Mouse (Mus musculus) forebrain, postnatal 0 days (tissue): ENCODE results near the gene Far1. TPM values are rescaled to one million over a fixed set of nuclear protein-coding genes. Genes with fewer than 3 reads are reported as not detected.

ENCODE experiments used
- ATAC-seq: fragments of 200-750 bp; cut with Nextera tagmentation; 2 replicates; pipeline ENCODE4 v1.8.0; 2017; ENCODE audit warnings: mild to moderate bottlenecking, moderate library complexity
- DNase-seq: peaks from one replicate; pipeline ENCODE4 v3.0.0-alpha.2; 2015
- H3K27ac ChIP-seq: fragments of 300-500 bp; sonication (generic); 2 replicates; pipeline ENCODE4 v1.5.1; 2014; ENCODE audit warnings: low read depth, mild to moderate bottlenecking, antibody characterized with exemption, low read length, moderate library complexity, mixed read lengths
- H3K27me3 ChIP-seq: fragments of 300-500 bp; sonication (generic); 2 replicates; pipeline ENCODE4 v1.6.1; 2014; ENCODE audit warnings: mild to moderate bottlenecking, low read length, mixed read lengths; ENCODE audit not compliant: insufficient read depth
- H3K36me3 ChIP-seq: fragments of 300-500 bp; sonication (generic); 2 replicates; pipeline ENCODE4 v1.6.1; 2014; ENCODE audit warnings: mild to moderate bottlenecking, moderate library complexity; ENCODE audit not compliant: insufficient read depth
- H3K4me1 ChIP-seq: fragments of 300-500 bp; sonication (generic); 2 replicates; pipeline ENCODE4 v1.6.1; 2014; ENCODE audit warnings: antibody characterized with exemption; ENCODE audit not compliant: insufficient read depth
- H3K4me2 ChIP-seq: fragments of 300-500 bp; sonication (generic); 2 replicates; pipeline ENCODE4 v1.6.1; 2014; ENCODE audit warnings: low read depth, mild to moderate bottlenecking, moderate library complexity
- H3K4me3 ChIP-seq: fragments of 300-500 bp; sonication (generic); 2 replicates; pipeline ENCODE4 v1.5.1; 2014; ENCODE audit warnings: low read depth, low read length, mixed read lengths
- H3K9ac ChIP-seq: fragments of 300-500 bp; sonication (generic); 2 replicates; pipeline ENCODE4 v1.6.1; 2014; ENCODE audit warnings: mild to moderate bottlenecking
- H3K9me3 ChIP-seq: fragments of 300-500 bp; sonication (generic); 2 replicates; pipeline ENCODE4 v1.6.1; 2016; ENCODE audit warnings: low read length
- CTCF ChIP-seq: sonication (generic); IDR thresholded peaks from 2 replicates; pipeline ENCODE4 v1.5.1; 2016; ENCODE audit warnings: antibody characterized with exemption, control low read depth, low read depth
- WGBS: fragments of 180-500 bp; shearing (Covaris S2); extraction: QIAGEN DNeasy Blood & Tissue Kit; methylation state at CpG from one replicate; pipeline ENCODE4 v1.1.7; 2014; 5-methylcytosine and 5-hydroxymethylcytosine counted together
- polyA plus RNA-seq: library from polyadenylated mRNA; unstranded; fragments of >200 nt; fragmentation: Nextera tagmentation; extraction: Ambion mirVana; gene quantifications from 2 replicates; pipeline ENCODE4 v1.2.1, GENCODE M21; 2015
- total RNA-seq: library from RNA; depleted of rRNA; stranded (reverse); fragments of >200 nt; gene quantifications from 2 replicates; pipeline ENCODE4 v1.2.3, GENCODE M21; 2014

The Far1 gene
- total and polyA plus RNA-seq, 2 experiments from 2014 or later = 45.4 to 92.3 TPM

DNA sequence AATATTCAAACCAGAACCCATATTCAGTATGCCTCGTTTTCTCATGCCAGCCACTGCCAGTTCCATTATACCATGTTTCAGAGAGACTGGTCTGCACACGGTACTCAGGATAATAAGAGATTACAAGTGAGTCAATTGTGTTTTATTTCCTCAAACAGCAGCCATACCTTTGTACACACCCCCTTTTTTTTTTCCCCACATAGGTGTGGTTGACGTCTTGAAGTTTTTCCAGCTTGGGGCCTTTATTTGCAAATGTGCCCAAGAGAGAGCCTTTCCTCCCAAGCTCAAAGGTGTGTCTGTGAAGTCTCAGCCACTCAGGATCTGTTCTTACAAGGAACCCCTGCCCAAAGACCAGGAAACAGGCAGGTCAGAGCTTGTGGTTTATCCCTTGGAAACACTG is 11.2 kb upstream of the Far1 start:
- no peaks in the 10 kb centered on the region for H3K27me3 ChIP-seq
- no peak overlapping the region for H3K9ac ChIP-seq
- no peak for TF ChIP-seq CTCF
- H3K4me1 ChIP-seq = no peaks in the 10 kb centered on the region
- no peak overlapping the region for H3K27ac ChIP-seq
- ATAC-seq (no peak), DNase-seq (no peak)
- H3K36me3 ChIP-seq = no peaks in the 10 kb centered on the region
- WGBS = 60% methylated on average over 3 of the region's 3 CpGs
- H3K9me3 ChIP-seq = no peaks in the 10 kb centered on the region
- no peak overlapping the region for H3K4me3 ChIP-seq
- H3K4me2 ChIP-seq = no peak overlapping the region

DNA sequence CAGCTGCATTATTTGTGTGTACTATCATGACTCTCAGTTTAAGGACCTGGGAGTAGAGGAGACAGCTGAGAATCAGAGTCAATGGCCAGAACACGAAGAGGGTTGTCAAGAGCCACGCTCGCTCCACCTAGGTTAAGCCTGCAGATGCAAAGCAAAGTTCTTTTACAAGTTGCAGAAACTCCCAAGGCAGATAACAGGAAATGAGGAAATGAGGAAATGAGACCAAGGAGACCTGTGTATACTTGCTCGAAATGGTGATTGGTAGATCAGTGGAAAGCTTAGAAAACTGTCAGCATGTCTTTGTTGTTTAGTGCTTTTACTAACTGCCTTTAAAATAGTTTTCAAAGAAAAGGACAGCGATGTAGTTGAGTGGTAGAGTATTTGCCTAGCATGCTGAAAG is 8.6 kb upstream of the Far1 start:
- H3K9me3 ChIP-seq = no peaks in the 10 kb centered on the region
- H3K4me1 ChIP-seq = no peaks in the 10 kb centered on the region
- no peak for TF ChIP-seq CTCF
- no peak overlapping the region for H3K9ac ChIP-seq
- ATAC-seq (no peak), DNase-seq (no peak)
- H3K27me3 ChIP-seq = no peaks in the 10 kb centered on the region
- H3K4me2 ChIP-seq = no peak overlapping the region
- no peak overlapping the region for H3K27ac ChIP-seq
- no peaks in the 10 kb centered on the region for H3K36me3 ChIP-seq
- 76% methylated on average over 5 of the region's 5 CpGs for WGBS
- H3K4me3 ChIP-seq = no peak overlapping the region

DNA sequence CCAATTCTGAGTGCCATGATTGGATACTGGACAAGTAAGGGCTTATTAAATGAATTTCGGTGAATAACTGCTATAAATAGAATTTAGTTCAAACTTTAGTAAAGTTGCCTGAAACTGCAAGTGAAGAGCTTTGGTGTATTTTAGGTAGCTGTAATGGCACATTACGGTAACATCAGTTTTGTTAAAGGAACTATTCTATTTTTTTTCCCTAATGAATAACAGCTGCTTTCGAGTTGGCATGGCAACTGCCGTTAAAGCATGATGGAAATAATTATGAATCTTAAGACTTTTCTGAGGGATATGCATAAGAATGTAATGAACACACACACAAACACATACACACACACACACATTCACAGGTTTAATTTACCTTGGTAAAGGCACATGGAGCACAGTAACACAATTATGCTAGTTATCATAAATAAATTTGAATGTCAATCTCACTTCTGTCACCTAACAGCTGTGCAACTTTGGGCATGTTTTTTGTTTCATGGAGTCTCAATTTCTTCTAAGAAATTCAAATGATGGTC is 8.1 kb upstream of the Far1 start:
- Histone ChIP-seq H3K4me2 (no peak overlapping the region), H3K27ac (no peak overlapping the region), H3K27me3 (no peaks in the 10 kb centered on the region), H3K36me3 (no peaks in the 10 kb centered on the region), H3K9me3 (no peaks in the 10 kb centered on the region), H3K4me3 (no peak overlapping the region), H3K4me1 (no peaks in the 10 kb centered on the region), H3K9ac (no peak overlapping the region)
- ATAC-seq (no peak), DNase-seq (peak; percentile 4)
- no peak for TF ChIP-seq CTCF
- WGBS = 64% methylated on average over 4 of the region's 4 CpGs

DNA sequence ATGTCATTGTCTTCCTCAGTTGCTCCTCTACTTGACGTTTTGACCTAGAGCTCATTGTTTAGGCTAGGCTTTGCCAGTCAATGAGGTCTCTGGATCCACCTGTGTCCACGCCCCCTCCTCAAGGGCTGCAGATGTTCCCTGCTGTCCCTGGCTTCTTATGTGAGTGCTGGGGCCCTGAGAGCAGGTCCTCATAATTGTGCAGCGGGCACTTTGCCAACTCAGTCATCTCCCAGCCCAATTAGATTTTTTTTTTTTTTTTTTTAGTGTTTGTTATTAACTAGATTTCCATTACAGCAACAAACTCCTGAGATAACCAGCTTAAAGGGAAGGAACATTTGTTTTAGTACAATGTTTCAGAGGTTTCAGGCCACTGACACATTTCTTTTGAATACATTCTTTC is 5.8 kb upstream of the Far1 start:
- H3K9ac ChIP-seq = no peak overlapping the region
- no peaks in the 10 kb centered on the region for H3K9me3 ChIP-seq
- no peaks in the 10 kb centered on the region for H3K27me3 ChIP-seq
- no peak for DNase-seq
- no peak overlapping the region for H3K4me2 ChIP-seq
- no peaks in the 10 kb centered on the region for H3K36me3 ChIP-seq
- H3K4me1 ChIP-seq = no peaks in the 10 kb centered on the region
- H3K4me3 ChIP-seq = no peak overlapping the region
- ATAC-seq = no peak
- 54% methylated on average over 3 of the region's 3 CpGs for WGBS
- TF ChIP-seq CTCF = no peak
- no peak overlapping the region for H3K27ac ChIP-seq

DNA sequence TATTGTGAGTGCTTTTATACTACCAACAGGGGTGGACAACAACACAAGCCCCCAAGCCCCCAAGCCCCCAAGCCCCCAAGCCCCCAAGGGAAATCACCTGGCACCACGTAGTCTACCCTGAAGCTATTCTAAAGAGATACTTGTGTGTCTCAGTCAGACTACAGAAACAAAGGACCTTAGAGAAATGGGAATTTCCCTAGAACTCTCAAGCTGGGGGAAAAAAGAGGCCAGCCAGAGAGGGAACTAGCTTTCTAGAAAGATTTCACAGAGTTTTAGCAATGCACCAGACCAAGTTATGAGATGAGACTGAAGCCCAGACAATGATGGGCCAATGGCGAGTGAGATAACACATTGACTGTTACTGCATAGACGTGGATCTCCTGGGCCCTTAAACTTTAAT is 2.2 kb upstream of the Far1 start:
- DNase-seq (no peak), ATAC-seq (no peak)
- Histone ChIP-seq H3K4me2 (no peak overlapping the region), H3K4me1 (peaks cover 8% of the 10 kb centered on the region; the same call in 1 of the 2 replicates), H3K4me3 (no peak overlapping the region), H3K9me3 (no peaks in the 10 kb centered on the region), H3K27me3 (no peaks in the 10 kb centered on the region), H3K27ac (no peak overlapping the region), H3K9ac (no peak overlapping the region), H3K36me3 (no peaks in the 10 kb centered on the region)
- WGBS = 84% methylated on average over 3 of the region's 3 CpGs
- no peak for TF ChIP-seq CTCF

DNA sequence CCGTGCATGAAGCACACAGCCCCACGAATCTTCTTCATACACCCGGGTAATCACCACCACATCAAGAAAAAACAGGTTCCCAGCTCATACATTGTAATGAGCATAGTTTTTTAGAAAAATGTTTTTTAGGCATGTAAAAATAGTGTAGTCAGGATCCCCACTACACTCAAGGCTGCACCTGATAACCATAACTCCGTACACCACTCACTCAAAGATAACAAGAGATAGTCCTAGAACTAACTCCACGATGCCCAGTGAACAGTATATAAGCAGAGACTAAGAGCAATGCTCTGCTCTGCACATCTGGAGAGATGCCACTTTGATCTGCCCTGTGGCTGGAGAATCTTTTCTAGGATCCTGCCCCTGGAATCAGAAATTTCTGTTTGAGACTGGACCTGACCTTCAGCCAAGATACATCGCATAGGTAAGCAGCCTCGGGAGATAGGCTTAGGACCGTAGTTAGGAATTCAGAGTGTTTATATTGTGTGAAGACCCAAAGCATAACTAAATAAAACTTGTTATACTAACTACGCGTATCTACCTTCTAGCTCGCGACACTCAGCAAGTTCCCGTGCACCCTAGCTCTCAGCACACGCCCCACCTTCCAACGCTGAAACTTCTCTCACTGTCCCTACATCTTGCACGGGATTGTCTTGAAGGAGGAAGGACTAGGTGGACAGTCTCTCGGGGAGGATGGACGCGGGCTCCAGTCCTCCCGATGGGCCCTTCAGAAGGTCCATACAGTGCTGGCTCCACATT is 928 bp upstream of the Far1 start:
- no peak for TF ChIP-seq CTCF
- peaks cover 13% of the 10 kb centered on the region; the same call in 1 of the 2 replicates for H3K4me1 ChIP-seq
- peak overlapping the region; percentile 43; the same call in 1 of the 2 replicates for H3K27ac ChIP-seq
- H3K36me3 ChIP-seq = no peaks in the 10 kb centered on the region
- H3K9ac ChIP-seq = peak overlapping the region; percentile 68
- no peaks in the 10 kb centered on the region for H3K27me3 ChIP-seq
- H3K4me3 ChIP-seq = peak overlapping the region; percentile 86
- no peaks in the 10 kb centered on the region for H3K9me3 ChIP-seq
- ATAC-seq (peak; percentile 0; the same call in 1 of the 2 replicates), DNase-seq (no peak)
- peak overlapping the region; percentile 92 for H3K4me2 ChIP-seq
- 16% methylated on average over 20 of the region's 20 CpGs for WGBS

DNA sequence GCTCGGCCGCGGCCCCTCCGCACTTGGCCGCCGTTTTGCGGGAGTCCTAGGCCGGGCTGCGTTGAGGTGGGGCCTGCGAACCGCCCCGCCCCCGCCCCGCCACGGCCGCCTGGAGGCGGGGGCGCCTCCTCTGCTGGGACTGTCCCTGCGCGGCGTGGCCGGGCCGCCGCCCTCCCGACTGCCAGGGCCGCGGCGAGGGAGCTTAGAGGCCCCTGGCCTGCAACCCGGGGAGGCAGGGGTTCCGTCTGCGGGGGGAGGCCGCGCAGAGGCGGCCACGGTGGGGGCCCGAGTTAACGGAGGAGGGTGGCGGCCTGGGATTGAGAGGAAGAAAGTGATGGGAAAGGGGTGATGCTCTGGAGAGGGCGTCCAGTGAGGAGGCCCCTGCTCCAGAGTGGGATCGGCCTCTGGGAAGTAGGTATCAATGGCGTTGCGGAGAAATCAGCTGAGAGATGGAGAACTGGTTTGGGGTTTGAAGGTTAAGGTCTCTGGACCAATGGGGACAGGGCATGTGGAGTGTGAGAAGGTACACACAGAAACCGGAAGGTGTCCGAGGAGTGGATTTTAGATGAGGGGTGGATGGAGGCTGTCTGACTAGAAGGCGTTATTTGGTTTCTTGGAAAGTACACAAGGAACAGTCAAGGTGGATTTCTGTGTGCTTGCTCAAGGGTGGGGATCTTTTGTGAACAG is 472 bp downstream of the Far1 start:
- WGBS = 4% methylated on average over 45 of the region's 45 CpGs
- Histone ChIP-seq H3K9ac (peak overlapping the region; percentile 85), H3K9me3 (no peaks in the 10 kb centered on the region), H3K27me3 (no peaks in the 10 kb centered on the region), H3K4me1 (peaks cover 13% of the 10 kb centered on the region; the same call in 1 of the 2 replicates), H3K4me3 (peak overlapping the region; percentile 86), H3K36me3 (no peaks in the 10 kb centered on the region), H3K4me2 (peak overlapping the region; percentile 64), H3K27ac (peak overlapping the region; percentile 90)
- ATAC-seq = peak; percentile 54
- TF ChIP-seq CTCF = no peak
- peak; percentile 23 for DNase-seq
